Mouse (Mus musculus): ENCODE measurements around the gene Hnrnpul1. TPM values are rescaled to one million over a fixed set of nuclear protein-coding genes. Genes with fewer than 3 reads are reported as not detected.

Hnrnpul1 gene
- polyA plus RNA-seq, 1 experiment from 2014 or later, result 70.0 TPM

GRCm38 (mm10) chr7:25672442-25672841 lies 82.1 kb downstream of the Hnrnpul1 start:
- Histone ChIP-seq H3K4me3 (no peak overlapping the region), H3K36me3 (peaks cover 16% of the 10 kb centered on the region; the same call in 1 of the 2 replicates), H3K9ac (replicated peaks) (no peak overlapping the region), H3K27ac (replicated peaks) (no peak overlapping the region), H3K4me1 (peaks cover 6% of the 10 kb centered on the region; the same call in 1 of the 2 replicates), H3K9me3 (no peaks in the 10 kb centered on the region), H3K27me3 (peaks cover 41% of the 10 kb centered on the region), H3K4me2 (replicated peaks) (no peak overlapping the region)
- WGBS, result 51% methylated on average over 4 of the region's 4 CpGs
- ATAC-seq (ENCODE audit: low FRiP score, low read depth), result no peak

DNA sequence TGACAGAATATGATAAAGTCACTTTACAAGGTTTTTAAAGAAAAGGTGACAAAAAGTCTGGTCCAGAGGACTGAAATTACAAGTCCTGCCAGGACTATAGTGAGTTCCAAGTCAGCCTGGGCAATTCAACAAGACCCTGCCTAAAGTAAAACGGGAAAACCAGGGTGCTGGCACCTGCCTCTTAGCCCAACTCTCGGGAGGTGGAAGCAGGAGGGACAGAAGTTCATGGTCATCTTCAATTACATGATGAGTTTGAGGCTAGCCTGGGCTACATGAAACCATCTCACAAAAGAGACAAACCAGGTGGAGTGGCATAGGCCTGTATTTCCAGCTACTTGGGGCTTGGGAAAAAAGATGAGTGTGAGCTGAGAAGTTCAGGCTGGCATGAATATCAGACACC lies 82.9 kb downstream of the Hnrnpul1 start:
- H3K4me3 ChIP-seq, result no peak overlapping the region

More for the DNA sequence above, 82.9 kb downstream of the Hnrnpul1 start:
- H3K27me3 ChIP-seq, result peaks cover 36% of the 10 kb centered on the region
- H3K4me1 ChIP-seq, result peaks cover 6% of the 10 kb centered on the region; the same call in 1 of the 2 replicates
- no peak overlapping the region for H3K4me2 ChIP-seq (replicated peaks)
- H3K9me3 ChIP-seq, result no peaks in the 10 kb centered on the region
- H3K9ac ChIP-seq (replicated peaks), result no peak overlapping the region
- WGBS, result 76% methylated on average over 2 of the region's 2 CpGs
- no peak overlapping the region for H3K27ac ChIP-seq (replicated peaks)
- H3K36me3 ChIP-seq, result peaks cover 20% of the 10 kb centered on the region; the same call in 1 of the 2 replicates
- no peak for ATAC-seq (ENCODE audit: low FRiP score, low read depth)

Other genes starting within 250 kb of the Hnrnpul1 start
- gene Ceacam2, start 214.9 kb downstream of the Hnrnpul1 start, polyA plus RNA-seq (2016; fragmentation: Nextera tagmentation; extraction: Ambion mirVana), result not detected in 2 replicates
- not detected in 2 replicates for gene Erich4, start 138.9 kb downstream of the Hnrnpul1 start, polyA plus RNA-seq (2016; fragmentation: Nextera tagmentation; extraction: Ambion mirVana)
- 26.3 and 26.5 TPM in 2 replicates for gene Dmac2, start 135.3 kb downstream of the Hnrnpul1 start, polyA plus RNA-seq (2016; fragmentation: Nextera tagmentation; extraction: Ambion mirVana)
- gene B3gnt8, start 128.1 kb downstream of the Hnrnpul1 start, polyA plus RNA-seq (2016; fragmentation: Nextera tagmentation; extraction: Ambion mirVana), result 0.71 and 1.3 TPM in 2 replicates
- 38.4 and 43.4 TPM in 2 replicates for gene Bckdha, start 95.8 kb downstream of the Hnrnpul1 start, polyA plus RNA-seq (2016; fragmentation: Nextera tagmentation; extraction: Ambion mirVana)
- 49.1 and 50.1 TPM in 2 replicates for gene Exosc5, start 95.6 kb downstream of the Hnrnpul1 start, polyA plus RNA-seq (2016; fragmentation: Nextera tagmentation; extraction: Ambion mirVana)
- gene Tmem91, start 79.6 kb downstream of the Hnrnpul1 start, polyA plus RNA-seq (2016; fragmentation: Nextera tagmentation; extraction: Ambion mirVana), result 3.1 and 3.9 TPM in 2 replicates
- gene B9d2, start 74.0 kb downstream of the Hnrnpul1 start, polyA plus RNA-seq (2016; fragmentation: Nextera tagmentation; extraction: Ambion mirVana), result 29.0 and 33.9 TPM in 2 replicates
- 1.3 and 1.6 TPM in 2 replicates for gene Tgfb1, start 67.8 kb downstream of the Hnrnpul1 start, polyA plus RNA-seq (2016; fragmentation: Nextera tagmentation; extraction: Ambion mirVana)
- gene Ccdc97, start 35.7 kb downstream of the Hnrnpul1 start, polyA plus RNA-seq (2016; fragmentation: Nextera tagmentation; extraction: Ambion mirVana), result 32.8 and 33.2 TPM in 2 replicates
- gene Axl, start 33.9 kb upstream of the Hnrnpul1 start, polyA plus RNA-seq (2016; fragmentation: Nextera tagmentation; extraction: Ambion mirVana), result 27.3 and 27.8 TPM in 2 replicates
- 0.55 and 0.64 TPM in 2 replicates for gene Cyp2s1, start 62.2 kb upstream of the Hnrnpul1 start, polyA plus RNA-seq (2016; fragmentation: Nextera tagmentation; extraction: Ambion mirVana)
- gene Cyp2b10, start 142.9 kb upstream of the Hnrnpul1 start, polyA plus RNA-seq (2016; fragmentation: Nextera tagmentation; extraction: Ambion mirVana), result not detected in 2 replicates